Mouse (Mus musculus) hindbrain, embryonic 11.5 days (tissue): ENCODE results near the gene Arhgef18. TPM values are rescaled to one million over a fixed set of nuclear protein-coding genes. Genes with fewer than 3 reads are reported as not detected.

Experiments used
- ATAC-seq: fragments of 200-750 bp; cut with Nextera tagmentation; 2 replicates; pipeline ENCODE4 v1.8.0; 2017; ENCODE audit warnings: mild to moderate bottlenecking, moderate TSS enrichment, moderate library complexity; ENCODE audit not compliant: low FRiP score
- DNase-seq: peaks from one replicate; pipeline ENCODE4 v3.0.0-alpha.2; 2015; ENCODE audit warnings: low spot score
- H3K27ac ChIP-seq: fragments of 300-500 bp; sonication (generic); 2 replicates; pipeline ENCODE4 v1.5.1; 2014; ENCODE audit warnings: mild to moderate bottlenecking, low read depth, low read length
- H3K27me3 ChIP-seq: fragments of 300-500 bp; sonication (generic); 2 replicates; pipeline ENCODE4 v1.6.1; 2014; ENCODE audit warnings: mild to moderate bottlenecking, low read length, moderate library complexity, mixed read lengths; ENCODE audit not compliant: control insufficient read depth, insufficient read depth
- H3K36me3 ChIP-seq: fragments of 300-500 bp; sonication (generic); 2 replicates; pipeline ENCODE4 v1.6.1; 2014; ENCODE audit warnings: mild to moderate bottlenecking, low read length, moderate library complexity, mixed read lengths; ENCODE audit not compliant: control insufficient read depth, insufficient read depth
- H3K4me1 ChIP-seq: fragments of 300-500 bp; sonication (generic); replicated peaks from 2 replicates; pipeline ENCODE4 v1.6.1; 2014; ENCODE audit warnings: low read length, mixed read lengths; ENCODE audit not compliant: control insufficient read depth, insufficient read depth
- H3K4me2 ChIP-seq: fragments of 300-500 bp; sonication (generic); replicated peaks from 2 replicates; pipeline ENCODE4 v1.6.1; 2014; ENCODE audit warnings: mild to moderate bottlenecking, low read depth, low read length
- H3K4me3 ChIP-seq: fragments of 300-500 bp; sonication (generic); 2 replicates; pipeline ENCODE4 v1.5.1; 2014; ENCODE audit warnings: low read depth, low read length
- H3K9ac ChIP-seq: fragments of 300-500 bp; sonication (generic); 2 replicates; pipeline ENCODE4 v1.6.1; 2014; ENCODE audit warnings: low read depth, low read length
- H3K9me3 ChIP-seq: fragments of 300-500 bp; sonication (generic); 2 replicates; pipeline ENCODE4 v1.6.1; 2016; ENCODE audit warnings: low read length; ENCODE audit not compliant: control insufficient read depth
- WGBS: fragments of 180-500 bp; shearing (Covaris S2); extraction: QIAGEN DNeasy Blood & Tissue Kit; methylation state at CpG from one replicate; pipeline ENCODE4 v1.1.7; 2014; 5-methylcytosine and 5-hydroxymethylcytosine counted together
- polyA plus RNA-seq: library from polyadenylated mRNA; unstranded; fragments of >200 nt; fragmentation: Nextera tagmentation; extraction: Ambion mirVana; gene quantifications from 2 replicates; pipeline ENCODE4 v1.2.1, GENCODE M21; 2014

Gene Arhgef18
- polyA plus RNA-seq, 1 experiment from 2014 or later = 10.9 TPM

DNA sequence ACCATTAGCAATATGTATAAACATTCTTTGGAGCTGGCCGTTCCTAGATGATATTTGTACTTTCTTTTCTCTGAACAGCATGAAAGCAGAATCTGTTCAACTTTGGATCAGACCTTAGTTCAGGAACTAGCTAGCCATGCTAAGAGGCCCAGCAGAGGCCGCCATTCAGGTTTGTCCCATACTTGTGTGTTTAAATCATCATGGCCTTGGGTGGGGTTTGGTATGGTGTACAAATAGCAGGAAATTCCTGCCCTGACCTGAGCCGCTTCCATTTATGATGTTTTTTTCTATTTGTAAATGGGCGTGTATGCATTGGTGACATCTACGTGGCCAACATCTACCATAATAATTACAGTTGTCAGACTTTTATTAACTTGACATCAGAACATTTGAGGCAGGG lies 32.4 kb downstream of the Arhgef18 start:
- Histone ChIP-seq H3K4me2 (no peak overlapping the region), H3K27ac (no peak overlapping the region), H3K9me3 (no peaks in the 10 kb centered on the region), H3K9ac (no peak overlapping the region), H3K4me3 (no peak overlapping the region), H3K4me1 (no peaks in the 10 kb centered on the region), H3K27me3 (no peaks in the 10 kb centered on the region), H3K36me3 (no peaks in the 10 kb centered on the region)
- ATAC-seq (no peak), DNase-seq (no peak)
- WGBS = 92% methylated on average over 5 of the region's 5 CpGs

DNA sequence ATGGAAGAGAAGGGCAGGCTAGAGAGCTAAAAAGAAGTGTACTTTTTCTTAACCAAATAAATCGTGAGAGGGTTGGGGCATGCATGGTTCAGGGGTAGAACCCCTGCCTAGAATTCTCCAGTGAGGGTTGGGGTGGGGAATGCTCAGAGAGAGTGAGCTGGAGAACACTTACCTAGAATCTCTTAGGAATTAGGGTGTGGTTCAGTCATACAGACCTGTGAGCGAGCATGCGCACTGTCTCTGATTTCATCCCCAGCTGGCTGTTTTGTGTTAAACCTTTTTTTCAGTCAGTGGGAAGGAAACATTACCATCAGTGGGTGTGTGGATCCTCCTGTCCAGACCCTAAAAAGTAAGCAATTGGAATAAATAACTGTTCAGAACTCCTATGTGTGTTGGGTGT lies 33.4 kb downstream of the Arhgef18 start:
- no peaks in the 10 kb centered on the region for H3K27me3 ChIP-seq
- H3K36me3 ChIP-seq = no peaks in the 10 kb centered on the region
- DNase-seq (no peak), ATAC-seq (no peak)
- H3K9ac ChIP-seq = no peak overlapping the region
- no peaks in the 10 kb centered on the region for H3K9me3 ChIP-seq
- H3K4me3 ChIP-seq = no peak overlapping the region
- H3K4me1 ChIP-seq = no peaks in the 10 kb centered on the region
- no peak overlapping the region for H3K4me2 ChIP-seq
- no peak overlapping the region for H3K27ac ChIP-seq
- WGBS = 91% methylated on average over 3 of the region's 3 CpGs

DNA sequence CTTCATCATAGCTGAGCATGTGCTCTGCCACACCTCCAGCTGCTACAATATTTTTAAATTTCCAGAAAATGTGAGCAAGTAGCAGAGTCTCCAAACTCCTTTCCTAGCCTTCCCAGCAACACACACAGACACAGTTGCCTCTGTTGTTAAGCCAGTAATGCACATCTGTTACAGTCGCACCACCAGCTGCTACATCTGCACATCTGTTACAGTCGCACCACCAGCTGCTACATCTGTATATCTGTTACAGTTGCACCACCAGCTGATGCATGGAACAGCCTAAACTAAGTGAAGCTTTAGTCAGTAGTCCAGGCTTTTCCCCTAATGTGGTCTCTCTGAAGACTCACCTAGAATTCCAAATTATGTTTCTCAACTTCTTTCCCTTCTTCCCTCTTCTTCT lies 35.6 kb downstream of the Arhgef18 start:
- WGBS = 88% methylated on average over 2 of the region's 2 CpGs
- DNase-seq = no peak
- H3K4me1 ChIP-seq = no peaks in the 10 kb centered on the region
- H3K9me3 ChIP-seq = no peaks in the 10 kb centered on the region
- H3K36me3 ChIP-seq = 0 out of 2 replicates have a peak, but pooled peaks cover 4% of the 10 kb centered on the region
- ATAC-seq = no peak
- H3K27ac ChIP-seq = no peak overlapping the region
- H3K4me2 ChIP-seq = no peak overlapping the region
- H3K9ac ChIP-seq = no peak overlapping the region
- H3K27me3 ChIP-seq = no peaks in the 10 kb centered on the region
- no peak overlapping the region for H3K4me3 ChIP-seq

DNA sequence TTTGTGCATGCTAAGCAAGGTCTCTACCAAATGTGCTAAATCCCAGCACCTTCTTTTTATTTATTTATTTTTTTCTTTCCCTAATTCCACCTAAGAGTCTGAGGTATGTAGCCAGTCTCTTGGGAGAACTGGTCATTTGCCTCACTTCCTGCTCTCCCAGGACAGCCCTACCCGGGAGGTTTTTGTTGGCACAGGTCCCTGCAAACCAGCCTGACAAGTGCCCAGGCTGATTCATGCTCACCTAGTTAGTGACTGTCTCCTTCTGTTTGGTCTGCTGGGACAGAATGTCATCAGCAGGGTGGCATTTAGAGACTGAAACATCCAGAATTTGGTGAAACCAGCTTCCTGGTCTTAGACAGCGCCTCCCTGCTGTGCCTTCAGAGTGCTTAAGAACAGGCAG lies 37.2 kb downstream of the Arhgef18 start:
- Histone ChIP-seq H3K27me3 (no peaks in the 10 kb centered on the region), H3K36me3 (0 out of 2 replicates have a peak, but pooled peaks cover 4% of the 10 kb centered on the region), H3K27ac (no peak overlapping the region), H3K9me3 (no peaks in the 10 kb centered on the region), H3K4me3 (no peak overlapping the region), H3K9ac (no peak overlapping the region), H3K4me1 (no peaks in the 10 kb centered on the region), H3K4me2 (no peak overlapping the region)
- DNase-seq = no peak
- ATAC-seq = no peak
- 77% methylated on average over 2 of the region's 2 CpGs for WGBS

DNA sequence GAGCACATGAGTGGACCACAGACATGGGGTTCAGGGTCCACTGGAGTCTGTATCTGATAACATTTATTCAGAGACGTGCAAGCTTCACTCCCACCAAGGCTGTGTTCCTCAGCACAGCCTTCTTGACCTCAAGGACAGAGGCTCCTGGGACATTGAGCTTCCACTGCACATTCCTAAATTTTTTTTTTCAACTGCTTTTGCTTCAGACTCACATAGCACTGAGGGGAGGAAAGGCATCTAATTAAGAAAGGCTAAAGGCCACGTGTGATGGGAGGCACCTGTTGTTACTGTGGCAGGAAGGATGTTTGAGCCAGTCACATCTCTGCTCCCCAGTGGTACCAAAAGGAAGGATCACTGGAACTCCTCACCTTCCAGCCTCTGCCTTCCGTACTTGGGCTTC lies 38.3 kb downstream of the Arhgef18 start:
- no peak overlapping the region for H3K4me2 ChIP-seq
- no peak overlapping the region for H3K4me3 ChIP-seq
- WGBS = 87% methylated on average over 3 of the region's 3 CpGs
- no peaks in the 10 kb centered on the region for H3K27me3 ChIP-seq
- DNase-seq (no peak), ATAC-seq (no peak)
- no peak overlapping the region for H3K27ac ChIP-seq
- 0 out of 2 replicates have a peak, but pooled peaks cover 4% of the 10 kb centered on the region for H3K36me3 ChIP-seq
- H3K9me3 ChIP-seq = no peaks in the 10 kb centered on the region
- no peak overlapping the region for H3K9ac ChIP-seq
- H3K4me1 ChIP-seq = no peaks in the 10 kb centered on the region

DNA sequence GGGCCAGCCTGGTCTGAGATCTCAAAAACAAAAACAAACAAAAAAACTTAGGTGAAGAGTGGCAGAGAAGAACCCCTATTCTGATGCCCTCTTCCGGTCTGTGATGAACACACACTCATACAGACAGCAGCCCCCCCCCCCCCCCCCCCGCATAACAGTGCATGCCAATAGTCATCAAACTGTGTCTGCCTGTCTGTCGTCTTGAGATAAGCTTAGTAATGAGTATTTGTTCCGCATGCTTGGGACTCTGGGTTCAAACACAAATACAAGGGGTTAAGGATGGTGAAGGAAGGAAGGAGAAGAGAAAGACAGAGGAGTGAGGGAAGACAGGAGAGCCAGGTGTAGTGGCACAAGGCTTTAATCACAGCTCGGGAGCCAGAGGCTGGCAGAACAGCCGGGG lies 43.7 kb downstream of the Arhgef18 start:
- Histone ChIP-seq H3K4me1 (no peaks in the 10 kb centered on the region), H3K27me3 (no peaks in the 10 kb centered on the region), H3K9me3 (no peaks in the 10 kb centered on the region), H3K9ac (no peak overlapping the region), H3K27ac (no peak overlapping the region), H3K4me2 (no peak overlapping the region), H3K36me3 (0 out of 2 replicates have a peak, but pooled peaks cover 12% of the 10 kb centered on the region), H3K4me3 (no peak overlapping the region)
- no peak for DNase-seq
- WGBS = 94% methylated on average over 6 of the region's 6 CpGs
- ATAC-seq = no peak

DNA sequence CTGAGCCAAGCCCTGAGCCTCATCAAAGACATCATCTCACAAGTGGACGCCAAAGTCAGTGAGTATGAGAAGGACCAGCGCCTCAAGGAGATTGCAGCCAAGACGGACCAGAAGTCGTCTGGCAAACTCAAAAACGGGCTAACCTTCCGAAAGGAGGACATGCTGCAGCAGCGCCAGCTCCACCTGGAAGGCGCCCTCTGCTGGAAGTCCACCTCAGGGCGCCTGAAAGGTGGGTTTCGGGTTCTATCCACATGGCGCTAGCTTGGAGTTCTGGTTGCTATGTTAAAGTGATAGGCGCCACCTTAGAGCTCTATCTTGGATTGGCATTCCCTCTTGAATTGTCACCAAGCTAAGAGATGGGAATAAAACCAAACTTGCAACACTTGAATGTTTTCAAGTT lies 46.7 kb downstream of the Arhgef18 start:
- no peak for ATAC-seq
- no peaks in the 10 kb centered on the region for H3K9me3 ChIP-seq
- WGBS = 76% methylated on average over 12 of the region's 12 CpGs
- no peaks in the 10 kb centered on the region for H3K27me3 ChIP-seq
- no peaks in the 10 kb centered on the region for H3K4me1 ChIP-seq
- no peak overlapping the region for H3K4me3 ChIP-seq
- 0 out of 2 replicates have a peak, but pooled peaks cover 8% of the 10 kb centered on the region for H3K36me3 ChIP-seq
- no peak overlapping the region for H3K9ac ChIP-seq
- H3K27ac ChIP-seq = no peak overlapping the region
- DNase-seq = peak; percentile 30
- no peak overlapping the region for H3K4me2 ChIP-seq

DNA sequence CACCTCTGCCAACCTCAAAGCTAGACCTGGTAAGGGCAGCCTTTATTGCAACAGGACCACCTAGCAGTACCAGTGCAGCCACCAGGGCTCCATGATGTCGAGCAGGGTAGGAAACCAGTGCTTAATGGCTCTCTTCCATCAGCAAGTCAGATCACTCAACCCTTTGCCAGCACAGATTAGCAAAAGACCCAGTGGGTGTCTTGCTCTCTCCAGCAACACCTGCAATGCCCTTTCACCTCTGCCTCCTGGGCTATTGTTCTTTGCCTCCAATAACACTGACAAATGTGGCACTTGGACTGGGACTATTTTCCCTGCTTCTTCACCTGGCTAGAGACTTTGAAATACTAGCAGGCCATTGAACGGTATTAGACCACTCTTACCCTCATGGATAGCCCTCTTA lies 56.4 kb downstream of the Arhgef18 start:
- Histone ChIP-seq H3K4me2 (no peak overlapping the region), H3K27me3 (no peaks in the 10 kb centered on the region), H3K36me3 (peaks cover 10% of the 10 kb centered on the region), H3K4me1 (no peaks in the 10 kb centered on the region), H3K27ac (no peak overlapping the region), H3K9ac (no peak overlapping the region), H3K9me3 (no peaks in the 10 kb centered on the region), H3K4me3 (no peak overlapping the region)
- DNase-seq (no peak), ATAC-seq (no peak)
- 77% methylated on average over 2 of the region's 2 CpGs for WGBS

DNA sequence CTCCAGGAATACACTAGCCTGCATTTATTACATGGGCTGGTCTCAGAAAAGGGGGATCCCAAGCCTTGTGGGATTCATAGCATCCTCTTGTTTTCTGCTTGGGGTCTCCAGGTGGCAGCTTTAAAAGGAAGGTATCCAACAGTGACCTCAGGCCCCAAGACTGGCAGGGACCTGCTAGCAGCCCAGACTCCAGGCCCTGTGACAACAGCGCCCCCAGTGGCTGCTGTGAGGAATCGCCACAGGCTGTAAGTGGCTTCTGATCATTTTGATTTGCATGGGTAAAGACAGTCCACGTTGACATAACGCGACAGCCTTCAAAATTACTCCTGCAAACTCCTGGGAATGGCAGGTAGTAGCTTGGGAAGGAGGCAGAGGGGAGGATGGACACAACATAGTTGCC lies 57.9 kb downstream of the Arhgef18 start:
- no peak overlapping the region for H3K4me3 ChIP-seq
- WGBS = 32% methylated on average over 5 of the region's 5 CpGs
- no peak overlapping the region for H3K4me2 ChIP-seq
- no peaks in the 10 kb centered on the region for H3K27me3 ChIP-seq
- H3K4me1 ChIP-seq = no peaks in the 10 kb centered on the region
- H3K36me3 ChIP-seq = peaks cover 12% of the 10 kb centered on the region
- peak; percentile 66 for ATAC-seq
- H3K9me3 ChIP-seq = no peaks in the 10 kb centered on the region
- no peak overlapping the region for H3K27ac ChIP-seq
- DNase-seq = peak; percentile 82
- no peak overlapping the region for H3K9ac ChIP-seq
